Mouse (Mus musculus): Measurements from ENCODE around the gene Micall1. TPM values are rescaled to one million over a fixed set of nuclear protein-coding genes. Genes with fewer than 3 reads are reported as not detected.

Gene Micall1
- 29.7 TPM for polyA plus RNA-seq (2014; fragmentation: Illumina TruSeq; extraction: RNeasy Lipid Tissue Mini Kit (QIAGEN cat#74804); ENCODE audit: low read depth, low replicate concordance)

DNA sequence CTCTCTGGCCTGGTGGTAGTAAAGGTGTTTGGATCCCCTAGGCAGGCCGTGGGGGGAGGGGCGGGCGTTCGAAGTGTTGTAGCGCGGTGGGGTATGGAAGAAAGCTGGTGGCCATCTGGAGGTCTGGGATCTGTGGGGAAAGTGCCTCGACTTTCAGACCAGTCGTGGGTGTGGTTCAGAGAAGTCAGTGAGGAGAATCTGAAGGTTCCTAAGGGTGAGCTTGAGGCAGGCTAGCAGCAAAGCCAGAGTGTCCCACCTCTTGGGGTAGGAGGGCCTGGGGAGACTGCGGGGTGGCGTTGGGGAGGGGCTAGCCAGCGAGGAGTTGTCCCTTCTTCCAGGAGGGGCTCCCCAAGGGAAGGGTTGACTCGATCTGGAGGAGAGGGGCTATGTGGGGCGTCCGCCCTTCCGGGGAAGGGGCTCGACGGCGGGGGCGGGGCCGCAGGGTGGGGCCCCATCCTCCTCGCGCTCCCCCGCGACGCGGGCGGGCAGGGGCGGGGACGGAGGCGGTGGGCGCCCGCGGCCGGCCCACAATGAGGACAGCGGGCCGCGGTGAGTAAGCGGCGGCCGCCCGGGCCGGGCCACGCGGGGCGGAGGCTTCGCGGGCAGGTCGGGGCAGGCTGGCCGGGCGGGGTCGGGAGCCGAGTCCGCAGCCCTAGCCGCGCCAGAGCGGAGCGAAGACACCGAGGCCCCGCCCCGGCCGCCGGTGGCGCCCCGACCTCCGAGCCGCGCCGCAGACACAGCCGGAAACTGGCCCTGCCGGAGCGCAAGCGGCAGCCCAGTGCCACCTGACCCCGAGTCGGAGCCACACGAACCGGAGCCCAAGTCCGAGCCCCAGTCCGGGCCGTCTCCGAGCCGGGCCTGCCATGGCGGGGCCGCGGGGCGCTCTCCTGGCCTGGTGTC lies at the start of gene Micall1:
TSS of gene Micall1 (plus strand) at position 478 of the 900 bp plus-strand sequence.

DNA sequence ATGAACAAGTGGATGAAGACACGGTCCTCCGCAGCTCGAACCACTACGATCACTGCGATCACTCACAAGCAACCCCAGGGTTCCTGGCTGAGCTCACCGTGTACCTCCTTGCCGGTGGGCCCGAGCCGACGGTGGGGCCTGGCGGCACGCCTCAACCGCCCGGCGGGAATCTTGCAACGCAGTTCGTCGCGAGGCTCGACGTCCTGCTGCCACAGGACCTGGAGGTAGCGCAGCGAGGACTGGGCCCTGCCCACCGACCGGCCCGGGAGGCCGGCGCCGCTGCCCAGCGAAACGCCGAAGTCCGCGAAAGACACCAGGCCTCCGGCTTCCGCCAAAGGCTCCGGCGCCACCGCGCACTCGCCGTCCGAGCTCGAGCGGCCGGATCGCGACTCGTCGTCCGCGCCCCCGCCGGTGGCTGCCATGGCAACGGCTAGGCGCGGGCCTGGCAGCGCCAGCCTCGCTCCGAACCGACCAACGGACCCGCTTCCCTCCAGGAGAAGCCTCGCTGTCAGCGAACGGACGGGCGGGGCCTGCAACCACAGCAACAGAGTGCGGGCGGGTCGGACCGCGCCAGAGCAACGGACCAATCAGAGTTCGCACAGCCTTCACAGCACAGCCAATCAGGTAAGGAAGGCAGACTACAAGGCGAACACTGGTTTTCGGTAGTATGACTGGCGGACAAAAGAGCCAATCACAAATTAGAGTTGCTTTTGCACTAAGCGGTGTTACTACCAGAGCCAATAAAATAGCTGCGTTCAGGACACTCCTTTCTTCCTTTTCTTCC lies 46.1 kb upstream of the Micall1 start, which contains the start of gene Ankrd54:
TSS of gene Ankrd54 (minus strand) at position 518 of the 784 bp plus-strand sequence.

DNA sequence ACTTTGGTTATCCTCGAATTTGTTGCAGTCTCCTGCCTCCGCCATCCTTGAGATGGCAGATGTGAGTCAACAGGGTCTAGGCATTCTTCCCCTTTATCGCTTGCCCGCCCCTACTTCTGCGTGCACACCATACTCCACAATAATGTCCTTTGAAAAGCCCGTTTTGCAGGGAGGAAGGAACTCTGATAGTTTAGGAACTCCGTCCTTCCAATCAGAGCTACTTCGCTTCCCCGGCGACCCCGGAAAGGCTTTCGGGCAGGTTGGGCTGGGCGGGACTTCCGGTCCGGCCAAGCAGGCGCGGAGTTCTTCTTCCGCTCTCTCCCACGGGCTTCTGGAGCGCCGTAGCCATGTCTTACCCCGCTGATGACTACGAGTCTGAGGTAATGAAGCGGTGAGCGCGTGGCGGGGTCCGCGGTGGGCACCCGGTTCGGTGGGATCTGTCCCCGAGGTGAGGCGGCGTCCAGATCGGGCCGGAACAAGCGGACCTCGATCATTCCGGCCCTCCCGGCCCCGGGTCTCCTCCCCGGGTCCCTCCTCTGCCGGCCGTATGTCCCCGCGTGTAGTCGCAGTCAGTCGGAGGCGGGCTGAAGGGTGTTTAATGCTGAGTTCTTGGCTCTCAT lies 33.7 kb upstream of the Micall1 start, which contains the start of gene Eif3l:
TSS of gene Eif3l (plus strand) at position 267 of the 620 bp plus-strand sequence.

DNA sequence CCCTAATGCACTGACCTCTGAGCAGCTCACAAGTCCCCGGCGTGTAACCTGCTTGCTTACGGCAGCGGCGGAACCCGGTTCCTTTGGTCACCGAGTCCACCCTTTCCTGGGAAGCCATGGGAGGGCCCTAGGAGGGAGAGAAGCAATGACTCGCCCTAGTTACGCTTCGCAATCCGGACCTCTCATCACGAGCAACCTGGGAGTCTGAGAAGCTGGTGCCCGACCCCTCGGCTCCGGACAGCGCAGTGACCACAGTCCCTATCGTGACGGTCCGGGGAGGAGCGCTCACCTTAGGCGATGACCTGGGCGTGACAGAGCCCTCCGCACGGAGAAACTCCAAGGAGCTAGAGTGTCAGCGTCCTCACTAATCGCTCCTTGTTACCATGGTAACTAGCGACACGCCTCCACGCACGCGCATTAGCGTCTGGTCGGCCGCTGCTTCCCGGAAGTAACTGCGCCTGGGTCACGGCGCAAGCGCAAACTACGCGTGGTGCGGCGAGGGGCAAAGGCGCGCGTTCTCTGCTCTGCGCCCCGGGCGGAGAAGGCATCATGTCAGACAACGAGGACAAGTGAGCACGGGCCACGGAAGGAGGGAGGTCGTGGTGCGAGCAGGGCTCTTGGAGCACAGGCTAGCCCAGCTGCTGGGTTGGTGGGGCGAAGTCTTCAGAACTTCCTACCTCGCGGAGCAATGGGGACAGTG lies 32.3 kb downstream of the Micall1 start, which contains the start of the genes Polr2f and 1700088E04Rik:
TSS of gene Polr2f (plus strand) at position 144 of the 700 bp plus-strand sequence.
TSS of gene 1700088E04Rik (minus strand) at position 388 of the 700 bp plus-strand sequence.

DNA sequence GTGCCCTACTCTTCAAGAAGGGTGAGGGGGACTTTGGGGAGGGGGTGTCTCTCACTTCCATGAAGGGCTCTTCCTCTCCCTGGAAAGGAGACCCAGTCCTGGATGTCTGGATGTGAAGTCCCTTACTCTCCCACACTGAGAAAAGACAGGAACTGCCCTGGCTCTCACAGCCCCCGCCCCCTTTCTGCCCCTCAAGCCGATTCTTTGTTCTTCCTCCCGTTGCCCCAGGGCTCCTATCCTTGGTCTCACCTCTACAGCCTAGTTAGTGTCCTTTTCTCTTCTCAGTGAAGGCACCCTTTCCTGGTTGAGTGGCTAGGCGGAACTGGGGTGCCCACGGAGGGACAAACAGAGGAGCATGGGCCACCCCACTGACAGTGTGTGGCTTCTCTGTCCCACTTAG lies 56.4 kb downstream of the Micall1 start, which contains the start of gene Sox10:
TSS of gene Sox10 (minus strand) at position 101 of the 400 bp plus-strand sequence.

Other genes with a start within 250 kb of the Micall1 start
- gene Gga1, start 231.7 kb upstream of the Micall1 start, polyA plus RNA-seq (2014; fragmentation: Illumina TruSeq; extraction: RNeasy Lipid Tissue Mini Kit (QIAGEN cat#74804); ENCODE audit: low read depth, low replicate concordance), result 49.2 TPM
- not detected for gene Gm49510, start 209.2 kb upstream of the Micall1 start, polyA plus RNA-seq (2014; fragmentation: Illumina TruSeq; extraction: RNeasy Lipid Tissue Mini Kit (QIAGEN cat#74804); ENCODE audit: low read depth, low replicate concordance)
- 11.6 TPM for gene Sh3bp1, start 209.1 kb upstream of the Micall1 start, polyA plus RNA-seq (2014; fragmentation: Illumina TruSeq; extraction: RNeasy Lipid Tissue Mini Kit (QIAGEN cat#74804); ENCODE audit: low read depth, low replicate concordance)
- gene Pdxp, start 195.0 kb upstream of the Micall1 start, polyA plus RNA-seq (2014; fragmentation: Illumina TruSeq; extraction: RNeasy Lipid Tissue Mini Kit (QIAGEN cat#74804); ENCODE audit: low read depth, low replicate concordance), result 3.2 TPM
- 1,028 TPM for gene Lgals1, start 182.2 kb upstream of the Micall1 start, polyA plus RNA-seq (2014; fragmentation: Illumina TruSeq; extraction: RNeasy Lipid Tissue Mini Kit (QIAGEN cat#74804); ENCODE audit: low read depth, low replicate concordance)
- 33.5 TPM for gene Nol12, start 174.0 kb upstream of the Micall1 start, polyA plus RNA-seq (2014; fragmentation: Illumina TruSeq; extraction: RNeasy Lipid Tissue Mini Kit (QIAGEN cat#74804); ENCODE audit: low read depth, low replicate concordance)
- gene Triobp, start 161.2 kb upstream of the Micall1 start, polyA plus RNA-seq (2014; fragmentation: Illumina TruSeq; extraction: RNeasy Lipid Tissue Mini Kit (QIAGEN cat#74804); ENCODE audit: low read depth, low replicate concordance), result 45.1 TPM
- 112 TPM for gene H1f0, start 80.4 kb upstream of the Micall1 start, polyA plus RNA-seq (2014; fragmentation: Illumina TruSeq; extraction: RNeasy Lipid Tissue Mini Kit (QIAGEN cat#74804); ENCODE audit: low read depth, low replicate concordance)
- gene Galr3, start 67.0 kb upstream of the Micall1 start, polyA plus RNA-seq (2014; fragmentation: Illumina TruSeq; extraction: RNeasy Lipid Tissue Mini Kit (QIAGEN cat#74804); ENCODE audit: low read depth, low replicate concordance), result 0.98 TPM
- gene Ankrd54, start 46.0 kb upstream of the Micall1 start, polyA plus RNA-seq (2014; fragmentation: Illumina TruSeq; extraction: RNeasy Lipid Tissue Mini Kit (QIAGEN cat#74804); ENCODE audit: low read depth, low replicate concordance), result 36.9 TPM
- 142 TPM for gene Eif3l, start 33.7 kb upstream of the Micall1 start, polyA plus RNA-seq (2014; fragmentation: Illumina TruSeq; extraction: RNeasy Lipid Tissue Mini Kit (QIAGEN cat#74804); ENCODE audit: low read depth, low replicate concordance)
- 84.6 TPM for gene Polr2f, start 32.1 kb downstream of the Micall1 start, polyA plus RNA-seq (2014; fragmentation: Illumina TruSeq; extraction: RNeasy Lipid Tissue Mini Kit (QIAGEN cat#74804); ENCODE audit: low read depth, low replicate concordance)
- 22.1 TPM for gene 1700088E04Rik, start 32.4 kb downstream of the Micall1 start, polyA plus RNA-seq (2014; fragmentation: Illumina TruSeq; extraction: RNeasy Lipid Tissue Mini Kit (QIAGEN cat#74804); ENCODE audit: low read depth, low replicate concordance)
- 0.63 TPM for gene Sox10, start 56.3 kb downstream of the Micall1 start, polyA plus RNA-seq (2014; fragmentation: Illumina TruSeq; extraction: RNeasy Lipid Tissue Mini Kit (QIAGEN cat#74804); ENCODE audit: low read depth, low replicate concordance)
- 33.1 TPM for gene Pick1, start 120.3 kb downstream of the Micall1 start, polyA plus RNA-seq (2014; fragmentation: Illumina TruSeq; extraction: RNeasy Lipid Tissue Mini Kit (QIAGEN cat#74804); ENCODE audit: low read depth, low replicate concordance)
- 0.60 TPM for gene Gm49486, start 120.5 kb downstream of the Micall1 start, polyA plus RNA-seq (2014; fragmentation: Illumina TruSeq; extraction: RNeasy Lipid Tissue Mini Kit (QIAGEN cat#74804); ENCODE audit: low read depth, low replicate concordance)
- 0.17 TPM for gene Slc16a8, start 145.9 kb downstream of the Micall1 start, polyA plus RNA-seq (2014; fragmentation: Illumina TruSeq; extraction: RNeasy Lipid Tissue Mini Kit (QIAGEN cat#74804); ENCODE audit: low read depth, low replicate concordance)
- 0.94 TPM for gene Baiap2l2, start 176.6 kb downstream of the Micall1 start, polyA plus RNA-seq (2014; fragmentation: Illumina TruSeq; extraction: RNeasy Lipid Tissue Mini Kit (QIAGEN cat#74804); ENCODE audit: low read depth, low replicate concordance)
- 25.6 TPM for gene Pla2g6, start 219.5 kb downstream of the Micall1 start, polyA plus RNA-seq (2014; fragmentation: Illumina TruSeq; extraction: RNeasy Lipid Tissue Mini Kit (QIAGEN cat#74804); ENCODE audit: low read depth, low replicate concordance)
- gene Maff, start 237.7 kb downstream of the Micall1 start, polyA plus RNA-seq (2014; fragmentation: Illumina TruSeq; extraction: RNeasy Lipid Tissue Mini Kit (QIAGEN cat#74804); ENCODE audit: low read depth, low replicate concordance), result 4.3 TPM

All from adipose tissue, adult 10 weeks (tissue).